In the genomic region with DNA sequence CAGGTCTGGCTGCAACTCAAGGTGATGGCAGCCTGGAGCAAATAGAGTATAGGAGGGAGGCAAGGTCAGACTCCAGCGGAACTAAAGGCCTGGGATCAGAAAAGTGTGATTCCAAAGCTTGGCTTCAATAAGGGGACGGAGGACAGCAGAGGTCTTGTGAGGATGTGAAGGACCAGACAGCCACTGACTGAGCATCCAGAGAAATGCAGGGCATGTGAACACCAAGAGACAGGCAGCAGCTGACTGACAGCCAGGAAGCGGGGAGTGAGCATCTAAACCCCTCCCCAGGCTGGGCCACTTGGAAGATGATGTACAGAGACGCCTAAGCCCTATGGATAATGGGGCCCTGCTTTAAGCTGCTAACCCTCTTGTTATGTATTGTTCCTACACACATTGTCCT, we compare ENCODE assay signal across 26 mouse cellular contexts. TPM values are rescaled to one million over a fixed set of nuclear protein-coding genes. Genes with fewer than 3 reads are reported as not detected.
"Had no signal": no experiment of that assay in that cellular context is flagged by ENCODE, and none has a peak within 500 bp of the region (broad histone marks: within the 10 kb centered on the region; RNA-seq: fewer than 3 reads in every experiment).

No protein-coding gene starts in this region.

- DNase-seq: kidney, adult 2 months; layer of hippocampus, adult 9-11 months; liver; lung, adult 18-20 months; lung, postnatal 10 days; lung, postnatal 36 days; retina, postnatal 1 day; right cerebral cortex, postnatal 4 days; thymus, adult 18-20 months; thymus, postnatal 36 days had no signal

- H3K9me3 ChIP-seq: limb, embryonic 10.5 days; limb, embryonic 13.5 days; liver, embryonic 12.5 days; liver, embryonic 15.5 days; lung, embryonic 15.5 days; midbrain, embryonic 12.5 days; neural tube, embryonic 12.5 days had no signal

- H3K27ac ChIP-seq: kidney, postnatal 0 days; layer of hippocampus, adult 2 months; limb, embryonic 13.5 days; liver, embryonic 12.5 days; liver, embryonic 15.5 days; lung, embryonic 15.5 days; midbrain, embryonic 12.5 days; neural tube, embryonic 12.5 days; stomach, postnatal 0 days had no signal

- ATAC-seq: intestine, postnatal 0 days; liver, embryonic 12.5 days had no signal

- H3K4me1 ChIP-seq: liver, embryonic 12.5 days; liver, embryonic 15.5 days; lung, embryonic 15.5 days had no signal

- H3K27me3 ChIP-seq: lung, embryonic 15.5 days had no signal

- H3K36me3 ChIP-seq: limb, embryonic 10.5 days; limb, embryonic 13.5 days; liver, embryonic 12.5 days; liver, embryonic 15.5 days; lung, embryonic 15.5 days; midbrain, embryonic 12.5 days; neural tube, embryonic 12.5 days had no signal

- H3K9ac ChIP-seq: liver, embryonic 12.5 days; liver, embryonic 15.5 days; lung, embryonic 15.5 days; neural tube, embryonic 12.5 days had no signal

- H3K4me2 ChIP-seq: liver, embryonic 12.5 days; liver, embryonic 15.5 days; lung, embryonic 15.5 days had no signal

- H3K4me3 ChIP-seq: layer of hippocampus, adult 2 months; limb, embryonic 13.5 days; liver, embryonic 12.5 days; liver, embryonic 15.5 days; lung, embryonic 15.5 days; megakaryocyte, embryonic 14.5 days; midbrain, embryonic 12.5 days; neural tube, embryonic 12.5 days had no signal

RNA-seq across cellular contexts. Expression of a gene that starts 1.3 kb away (rescaled TPM):
- total RNA-seq: neutrophil, adult 5-6 weeks had no signal
- polyA plus RNA-seq: kidney, embryonic 14.5 days; kidney, postnatal 0 days; large intestine, adult 2 months; stomach, postnatal 0 days had no signal

RNA-seq across cellular contexts. Expression of a gene that starts 33.5 kb away (rescaled TPM):
- total RNA-seq: neutrophil, adult 5-6 weeks had no signal
- polyA plus RNA-seq: intestine, postnatal 0 days; kidney, adult 2 months; liver, embryonic 12.5 days; liver, embryonic 15.5 days had no signal

RNA-seq across cellular contexts. Expression of a gene that starts 57.6 kb away (rescaled TPM):
- polyA plus RNA-seq: midbrain, embryonic 16.5 days had no signal
